Mouse (Mus musculus) monocyte, adult 2 months (primary cell): ENCODE measurements around the gene S100a1.

Source experiments
- DNase-seq, 2 experiments: peaks; one replicate each; pipeline ENCODE4 v3.0.0; 2022; ENCODE audit warnings: low spot score in 2 of 2, low read depth in 1 of 2

Gene S100a1

GRCm38 (mm10) chr3:90512276-90512675 is 1.9 kb downstream of the S100a1 start:
- no peak for DNase-seq

GRCm38 (mm10) chr3:90509747-90510123 is 4.5 kb downstream of the S100a1 start:
- no peak for DNase-seq

- DNase-seq, result peak; percentile 99
These were observed 5.0 kb downstream of the S100a1 start, which contains the start of gene Chtop for GRCm38 (mm10) chr3:90508950-90509746. Gene Chtop (minus strand): TSS chr3:90509498.

- DNase-seq, result no peak
These were observed 5.8 kb downstream of the S100a1 start for GRCm38 (mm10) chr3:90508287-90508949.

- DNase-seq, result no peak
These were observed 7.8 kb downstream of the S100a1 start for GRCm38 (mm10) chr3:90506362-90506761.

GRCm38 (mm10) chr3:90505216-90505615 is 9.0 kb downstream of the S100a1 start:
- DNase-seq, result no peak

GRCm38 (mm10) chr3:90503444-90503843 is 10.7 kb downstream of the S100a1 start:
- no peak for DNase-seq

GRCm38 (mm10) chr3:90497597-90497996 is 16.6 kb downstream of the S100a1 start:
- no peak for DNase-seq

- no peak for DNase-seq
These were observed 18.2 kb downstream of the S100a1 start for GRCm38 (mm10) chr3:90495850-90496525.

- no peak for DNase-seq
These were observed 20.2 kb downstream of the S100a1 start for GRCm38 (mm10) chr3:90493831-90494540.

- peak in 1 of 2 experiments; percentile 24 for DNase-seq
These were observed 22.8 kb downstream of the S100a1 start for GRCm38 (mm10) chr3:90491350-90491749.

- peak; percentile 91 to 95 for DNase-seq
These were observed 23.4 kb downstream of the S100a1 start, which contains the start of gene Snapin for GRCm38 (mm10) chr3:90490696-90491256. Gene Snapin (minus strand): TSS chr3:90491033.

- DNase-seq, result no peak
These were observed 25.6 kb downstream of the S100a1 start for GRCm38 (mm10) chr3:90488576-90488975.

GRCm38 (mm10) chr3:90486998-90487397 is 27.2 kb downstream of the S100a1 start:
- DNase-seq, result no peak

GRCm38 (mm10) chr3:90475831-90476611 is 38.2 kb downstream of the S100a1 start, which contains the start of gene Ilf2:
Gene Ilf2 (plus strand): TSS chr3:90476126.
- peak; percentile 87 to 93 for DNase-seq

GRCm38 (mm10) chr3:90475151-90475830 is 38.9 kb downstream of the S100a1 start:
- DNase-seq, result no peak

GRCm38 (mm10) chr3:90472213-90472612 is 42.0 kb downstream of the S100a1 start:
- DNase-seq, result peak; percentile 30 to 37

- no peak for DNase-seq
These were observed 46.4 kb downstream of the S100a1 start for GRCm38 (mm10) chr3:90467618-90468300.

- peak in 1 of 2 experiments; percentile 9 for DNase-seq
These were observed 47.9 kb downstream of the S100a1 start for GRCm38 (mm10) chr3:90466311-90466766.
